Mouse (Mus musculus) heart, postnatal 0 days (tissue): ENCODE measurements around the gene Cited2.

ENCODE experiments used
- CTCF ChIP-seq: IDR thresholded peaks from 2 replicates; pipeline ENCODE4 v1.5.1; 2016; ENCODE audit warnings: antibody characterized with exemption, control low read depth, low read depth
- EP300 ChIP-seq: IDR thresholded peaks from 2 replicates; pipeline ENCODE4 v1.6.1; 2016; ENCODE audit warnings: antibody characterized with exemption, low read depth

- 0 out of 2 replicates have a peak, but pooled peaks have one; percentile 7 for TF ChIP-seq CTCF
- no peak for TF ChIP-seq EP300
Observed at GRCm38 (mm10) chr10:17760750-17761613, 38.0 kb downstream of the Cited2 start.
